Mouse (Mus musculus): ENCODE data around the gene Papolb. TPM values are rescaled to one million over a fixed set of nuclear protein-coding genes. Genes with fewer than 3 reads are reported as not detected.

Gene Papolb
- polyA plus RNA-seq, 1 experiment from 2014 or later = 0.18 TPM

- WGBS = 2% methylated on average over 76 of the region's 80 CpGs
- Histone ChIP-seq H3K4me3 (ENCODE audit: low read length) (peak within 1 kb of the TSS; percentile 59), H3K9ac (ENCODE audit: low read length) (peak within 1 kb of the TSS; percentile 61), H3K27ac (ENCODE audit: low read length) (no peak within 1 kb of the TSS), H3K4me2 (ENCODE audit: low read depth, low read length) (peak within 1 kb of the TSS; percentile 97), H3K4me1 (replicated peaks; ENCODE audit: control insufficient read depth, insufficient read depth, low read length) (peaks cover 21% of the 10 kb centered on the region), H3K27me3 (ENCODE audit: control insufficient read depth, insufficient read depth, low read depth, low read length) (no peaks in the 10 kb centered on the region), H3K9me3 (ENCODE audit: control insufficient read depth, low read length) (no peaks in the 10 kb centered on the region), H3K36me3 (ENCODE audit: control insufficient read depth, insufficient read depth, low read length) (no peaks in the 10 kb centered on the region)
- ATAC-seq (ENCODE audit: low read depth) = peak; percentile 97
Observed at GRCm38 (mm10) chr5:142550706-142551652, 21.1 kb upstream of the Papolb start, which contains the start of gene Radil. Gene Radil (minus strand): TSS chr5:142551098.

DNA sequence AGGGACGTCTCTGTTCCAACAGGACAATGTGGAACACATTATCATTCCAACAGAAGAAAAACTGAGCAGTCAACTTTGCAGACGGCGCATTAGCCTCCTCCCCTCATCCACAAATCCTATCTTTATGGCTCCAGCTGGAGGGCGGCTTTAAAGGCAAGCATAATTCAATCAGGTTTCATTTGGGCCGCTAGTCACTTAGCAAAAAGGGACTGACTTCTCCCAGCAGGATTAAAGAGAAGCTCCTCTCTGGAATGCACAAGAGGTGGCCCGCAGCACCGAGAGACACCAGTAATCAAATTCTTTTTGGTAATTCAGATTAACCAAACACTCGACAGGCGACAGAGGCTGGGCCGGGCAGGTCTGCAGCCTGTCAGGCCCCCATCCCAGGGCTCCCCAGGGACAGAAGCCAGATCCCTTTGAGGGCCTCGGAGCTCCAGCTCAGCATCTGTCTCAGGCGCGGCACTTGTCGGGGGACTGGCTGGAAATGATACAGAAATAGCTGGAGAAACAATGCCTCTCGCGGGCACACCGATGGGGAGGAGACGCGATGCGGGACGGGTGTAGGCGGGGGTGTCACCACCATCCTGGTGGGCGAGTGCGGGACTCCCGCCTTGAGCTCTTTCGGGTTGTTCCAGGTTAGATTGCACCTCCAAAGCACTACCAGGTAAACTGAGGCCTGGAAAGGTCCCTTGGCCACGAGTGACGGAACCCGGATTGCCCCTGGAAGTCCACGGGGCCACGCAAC lies 20.3 kb upstream of the Papolb start:
- Histone ChIP-seq H3K4me1 (replicated peaks; ENCODE audit: control insufficient read depth, insufficient read depth, low read length) (peaks cover 21% of the 10 kb centered on the region), H3K4me2 (ENCODE audit: low read depth, low read length) (peak overlapping the region; percentile 97), H3K36me3 (ENCODE audit: control insufficient read depth, insufficient read depth, low read length) (no peaks in the 10 kb centered on the region), H3K4me3 (ENCODE audit: low read length) (peak overlapping the region; percentile 59), H3K27me3 (ENCODE audit: control insufficient read depth, insufficient read depth, low read depth, low read length) (no peaks in the 10 kb centered on the region), H3K9ac (ENCODE audit: low read length) (peak overlapping the region; percentile 61), H3K9me3 (ENCODE audit: control insufficient read depth, low read length) (no peaks in the 10 kb centered on the region), H3K27ac (ENCODE audit: low read length) (no peak overlapping the region)
- 4% methylated on average over 31 of the region's 31 CpGs for WGBS
- ATAC-seq (ENCODE audit: low read depth) = peak; percentile 8; the same call in 1 of the 2 replicates

GRCm38 (mm10) chr5:142549441-142549840 lies 19.6 kb upstream of the Papolb start:
- Histone ChIP-seq H3K4me3 (ENCODE audit: low read length) (no peak overlapping the region), H3K4me1 (replicated peaks; ENCODE audit: control insufficient read depth, insufficient read depth, low read length) (peaks cover 24% of the 10 kb centered on the region), H3K36me3 (ENCODE audit: control insufficient read depth, insufficient read depth, low read length) (no peaks in the 10 kb centered on the region), H3K27ac (ENCODE audit: low read length) (no peak overlapping the region), H3K4me2 (ENCODE audit: low read depth, low read length) (peak overlapping the region; percentile 13; the same call in 1 of the 2 replicates), H3K9me3 (ENCODE audit: control insufficient read depth, low read length) (no peaks in the 10 kb centered on the region), H3K27me3 (ENCODE audit: control insufficient read depth, insufficient read depth, low read depth, low read length) (no peaks in the 10 kb centered on the region), H3K9ac (ENCODE audit: low read length) (no peak overlapping the region)
- 45% methylated on average over 9 of the region's 9 CpGs for WGBS
- no peak for ATAC-seq (ENCODE audit: low read depth)

GRCm38 (mm10) chr5:142547066-142547465 lies 17.2 kb upstream of the Papolb start:
- WGBS = 85% methylated on average over 3 of the region's 3 CpGs
- Histone ChIP-seq H3K36me3 (ENCODE audit: control insufficient read depth, insufficient read depth, low read length) (no peaks in the 10 kb centered on the region), H3K27ac (ENCODE audit: low read length) (no peak overlapping the region), H3K9ac (ENCODE audit: low read length) (no peak overlapping the region), H3K4me2 (ENCODE audit: low read depth, low read length) (no peak overlapping the region), H3K9me3 (ENCODE audit: control insufficient read depth, low read length) (no peaks in the 10 kb centered on the region), H3K4me3 (ENCODE audit: low read length) (no peak overlapping the region), H3K4me1 (replicated peaks; ENCODE audit: control insufficient read depth, insufficient read depth, low read length) (peaks cover 24% of the 10 kb centered on the region), H3K27me3 (ENCODE audit: control insufficient read depth, insufficient read depth, low read depth, low read length) (no peaks in the 10 kb centered on the region)
- ATAC-seq (ENCODE audit: low read depth) = no peak

DNA sequence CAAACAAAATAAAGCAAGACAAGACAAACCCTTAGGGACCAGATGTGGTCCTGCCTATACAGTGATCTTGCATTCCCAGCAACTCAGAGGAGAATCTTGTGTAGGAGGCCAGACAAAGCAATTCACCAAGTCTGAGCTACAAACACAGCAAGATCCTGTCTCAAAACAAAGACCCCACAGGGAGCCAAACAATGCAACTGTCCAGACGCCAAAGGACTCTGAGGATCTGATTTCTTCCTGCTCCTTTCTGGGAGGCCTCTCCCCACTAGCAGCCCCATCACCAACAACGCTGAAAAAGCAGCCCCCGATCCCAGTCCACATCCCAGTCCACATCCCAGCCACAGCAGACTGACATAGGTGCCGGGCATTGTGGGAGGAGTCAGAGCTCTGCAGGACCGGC lies 16.5 kb upstream of the Papolb start:
- Histone ChIP-seq H3K27ac (ENCODE audit: low read length) (no peak overlapping the region; the same call in 1 of the 2 replicates), H3K4me2 (ENCODE audit: low read depth, low read length) (no peak overlapping the region), H3K9ac (ENCODE audit: low read length) (no peak overlapping the region), H3K27me3 (ENCODE audit: control insufficient read depth, insufficient read depth, low read depth, low read length) (no peaks in the 10 kb centered on the region), H3K4me1 (replicated peaks; ENCODE audit: control insufficient read depth, insufficient read depth, low read length) (peaks cover 24% of the 10 kb centered on the region), H3K4me3 (ENCODE audit: low read length) (no peak overlapping the region), H3K9me3 (ENCODE audit: control insufficient read depth, low read length) (no peaks in the 10 kb centered on the region), H3K36me3 (ENCODE audit: control insufficient read depth, insufficient read depth, low read length) (no peaks in the 10 kb centered on the region)
- no peak for ATAC-seq (ENCODE audit: low read depth)
- 18% methylated on average over 5 of the region's 5 CpGs for WGBS

- Histone ChIP-seq H3K9ac (ENCODE audit: low read length) (no peak overlapping the region), H3K27ac (ENCODE audit: low read length) (peak overlapping the region; percentile 44; the same call in 1 of the 2 replicates), H3K4me1 (replicated peaks; ENCODE audit: control insufficient read depth, insufficient read depth, low read length) (peaks cover 16% of the 10 kb centered on the region), H3K36me3 (ENCODE audit: control insufficient read depth, insufficient read depth, low read length) (no peaks in the 10 kb centered on the region), H3K4me2 (ENCODE audit: low read depth, low read length) (no peak overlapping the region), H3K4me3 (ENCODE audit: low read length) (no peak overlapping the region), H3K9me3 (ENCODE audit: control insufficient read depth, low read length) (no peaks in the 10 kb centered on the region), H3K27me3 (ENCODE audit: control insufficient read depth, insufficient read depth, low read depth, low read length) (no peaks in the 10 kb centered on the region)
- WGBS = 37% methylated on average over 5 of the region's 5 CpGs
- ATAC-seq (ENCODE audit: low read depth) = peak; percentile 52; the same call in 1 of the 2 replicates
Observed at GRCm38 (mm10) chr5:142545014-142545795, 15.3 kb upstream of the Papolb start.

- Histone ChIP-seq H3K27me3 (ENCODE audit: control insufficient read depth, insufficient read depth, low read depth, low read length) (no peaks in the 10 kb centered on the region), H3K36me3 (ENCODE audit: control insufficient read depth, insufficient read depth, low read length) (no peaks in the 10 kb centered on the region), H3K27ac (ENCODE audit: low read length) (no peak overlapping the region), H3K4me1 (replicated peaks; ENCODE audit: control insufficient read depth, insufficient read depth, low read length) (no peaks in the 10 kb centered on the region), H3K9me3 (ENCODE audit: control insufficient read depth, low read length) (no peaks in the 10 kb centered on the region), H3K4me3 (ENCODE audit: low read length) (no peak overlapping the region), H3K4me2 (ENCODE audit: low read depth, low read length) (no peak overlapping the region), H3K9ac (ENCODE audit: low read length) (no peak overlapping the region)
- no peak for ATAC-seq (ENCODE audit: low read depth)
- WGBS = 77% methylated on average over 3 of the region's 3 CpGs
Observed at GRCm38 (mm10) chr5:142537286-142537685, 7.4 kb upstream of the Papolb start.

- Histone ChIP-seq H3K36me3 (ENCODE audit: control insufficient read depth, insufficient read depth, low read length) (no peaks in the 10 kb centered on the region), H3K27ac (ENCODE audit: low read length) (no peak overlapping the region), H3K4me3 (ENCODE audit: low read length) (no peak overlapping the region), H3K4me2 (ENCODE audit: low read depth, low read length) (no peak overlapping the region), H3K27me3 (ENCODE audit: control insufficient read depth, insufficient read depth, low read depth, low read length) (peaks cover 4% of the 10 kb centered on the region; the same call in 1 of the 2 replicates), H3K9ac (ENCODE audit: low read length) (no peak overlapping the region), H3K9me3 (ENCODE audit: control insufficient read depth, low read length) (no peaks in the 10 kb centered on the region), H3K4me1 (replicated peaks; ENCODE audit: control insufficient read depth, insufficient read depth, low read length) (no peaks in the 10 kb centered on the region)
- 77% methylated on average over 4 of the region's 4 CpGs for WGBS
- ATAC-seq (ENCODE audit: low read depth) = no peak
Observed at GRCm38 (mm10) chr5:142535388-142535787, 5.5 kb upstream of the Papolb start.

Measured in lung, embryonic 16.5 days (tissue).